Mouse (Mus musculus): ENCODE measurements around the gene Cped1. TPM values are rescaled to one million over a fixed set of nuclear protein-coding genes. Genes with fewer than 3 reads are reported as not detected.

Cped1 gene
- polyA plus RNA-seq, 1 experiment from 2014 or later: 4.8 TPM

DNA sequence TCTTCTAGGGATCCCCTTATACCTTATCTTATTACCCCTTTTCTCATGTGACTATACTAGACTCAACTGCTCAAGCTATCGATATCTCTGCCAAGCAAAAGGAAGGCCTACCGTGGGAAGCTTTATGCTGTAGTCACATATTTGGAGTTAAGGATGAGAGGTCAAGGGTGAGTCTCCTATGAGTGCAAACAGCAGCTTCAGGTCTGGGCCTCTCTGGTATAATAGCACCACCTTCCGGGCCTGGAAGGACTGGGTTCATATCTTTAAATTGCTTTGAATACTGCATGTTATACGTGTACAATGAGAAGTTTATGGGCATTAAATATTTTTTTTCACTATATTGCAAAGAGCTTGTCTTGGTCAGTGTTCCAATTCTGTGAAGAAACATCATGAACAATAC lies 87.0 kb downstream of the Cped1 start:
- H3K27me3 ChIP-seq (ENCODE audit: control insufficient read depth, insufficient read depth, low read length): no peaks in the 10 kb centered on the region; the same call in 1 of the 2 replicates
- no peaks in the 10 kb centered on the region for H3K4me1 ChIP-seq (ENCODE audit: control insufficient read depth, insufficient read depth, low read length)
- ATAC-seq (replicated peaks; ENCODE audit: extremely low read depth, insufficient read depth, low FRiP score): no peak
- H3K4me2 ChIP-seq (ENCODE audit: low read depth, low read length): no peak overlapping the region
- no peak overlapping the region for H3K4me3 ChIP-seq (ENCODE audit: low read length)
- H3K27ac ChIP-seq (ENCODE audit: low read length): no peak overlapping the region
- H3K36me3 ChIP-seq (ENCODE audit: control insufficient read depth, insufficient read depth): no peaks in the 10 kb centered on the region
- 66% methylated on average over 4 of the region's 4 CpGs for WGBS
- no peaks in the 10 kb centered on the region for H3K9me3 ChIP-seq (replicated peaks; ENCODE audit: control insufficient read depth, low read length)
- no peak overlapping the region for H3K9ac ChIP-seq (ENCODE audit: low read length)

DNA sequence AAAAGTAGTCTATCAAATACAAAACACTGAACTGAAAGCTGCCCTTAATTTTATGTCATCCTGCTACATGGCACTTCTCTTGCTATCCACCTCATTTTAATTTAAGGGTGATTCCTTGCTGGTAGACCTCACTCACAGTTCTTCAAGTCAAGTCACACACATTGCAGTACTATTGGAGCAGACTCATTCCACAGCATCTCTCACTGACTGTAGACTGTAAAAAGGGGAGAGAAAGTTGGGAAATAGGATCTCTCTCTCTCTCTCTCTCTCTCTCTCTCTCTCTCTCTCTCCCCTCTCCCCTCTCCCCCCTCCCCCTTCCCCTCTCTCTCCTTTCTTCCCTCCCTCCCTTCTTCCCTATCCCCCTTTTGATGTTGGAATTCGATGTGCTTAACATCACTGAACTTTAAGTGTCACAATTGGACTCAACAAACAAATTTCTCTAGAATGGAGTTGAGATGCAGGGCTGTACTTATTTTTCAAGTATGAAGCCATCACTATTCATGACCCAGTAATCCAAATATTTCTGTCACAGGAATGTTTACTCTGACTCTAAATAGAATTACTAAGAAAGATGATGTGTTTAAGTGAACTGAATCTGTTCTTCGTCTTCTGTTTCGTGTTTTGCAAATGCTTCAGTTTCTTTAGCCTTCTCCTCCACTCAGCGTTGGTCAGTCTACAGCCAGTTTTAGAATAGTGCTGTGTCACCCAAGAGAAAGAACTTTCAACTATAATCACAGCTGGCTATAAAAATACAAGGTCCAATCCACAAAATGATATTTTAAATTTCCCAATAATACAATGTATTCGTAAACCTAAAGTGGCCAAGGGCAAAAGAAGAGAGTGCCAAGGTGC lies 88.7 kb downstream of the Cped1 start:
- no peaks in the 10 kb centered on the region for H3K36me3 ChIP-seq (ENCODE audit: control insufficient read depth, insufficient read depth)
- no peak overlapping the region for H3K4me3 ChIP-seq (ENCODE audit: low read length)
- H3K27ac ChIP-seq (ENCODE audit: low read length): no peak overlapping the region
- no peaks in the 10 kb centered on the region for H3K4me1 ChIP-seq (ENCODE audit: control insufficient read depth, insufficient read depth, low read length)
- no peaks in the 10 kb centered on the region; the same call in 1 of the 2 replicates for H3K27me3 ChIP-seq (ENCODE audit: control insufficient read depth, insufficient read depth, low read length)
- WGBS: 66% methylated on average over 5 of the region's 5 CpGs
- H3K9me3 ChIP-seq (replicated peaks; ENCODE audit: control insufficient read depth, low read length): no peaks in the 10 kb centered on the region
- H3K4me2 ChIP-seq (ENCODE audit: low read depth, low read length): no peak overlapping the region
- no peak for ATAC-seq (replicated peaks; ENCODE audit: extremely low read depth, insufficient read depth, low FRiP score)
- H3K9ac ChIP-seq (ENCODE audit: low read length): no peak overlapping the region

DNA sequence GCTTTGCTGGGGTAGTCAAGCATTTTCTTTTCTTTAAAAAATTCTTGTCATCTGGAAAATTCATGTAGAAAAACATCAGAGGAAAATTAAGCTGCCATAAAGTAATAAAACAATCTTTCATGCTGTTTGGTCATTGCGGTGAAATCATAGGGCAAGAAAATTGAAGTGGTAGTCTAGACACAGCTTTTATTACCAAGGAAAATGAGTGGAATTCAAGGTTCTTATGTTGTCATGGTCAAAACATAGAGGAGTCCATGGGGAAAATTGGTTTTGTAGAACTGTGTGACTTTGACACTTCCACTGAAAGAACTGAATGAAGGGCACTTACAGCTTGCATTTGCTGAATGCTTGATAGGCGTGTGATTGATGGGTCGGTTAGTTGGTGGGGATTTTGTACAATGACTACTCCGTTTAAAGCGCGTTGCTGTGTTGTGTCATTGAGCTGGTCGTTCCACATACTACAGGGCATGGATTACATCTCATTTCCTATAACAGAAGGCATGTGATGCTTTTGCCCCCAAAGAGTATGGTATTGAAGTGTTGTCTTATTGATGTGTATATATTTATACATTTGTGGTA lies 93.1 kb downstream of the Cped1 start:
- ATAC-seq (replicated peaks; ENCODE audit: extremely low read depth, insufficient read depth, low FRiP score): no peak
- H3K4me3 ChIP-seq (ENCODE audit: low read length): no peak overlapping the region
- H3K4me1 ChIP-seq (ENCODE audit: control insufficient read depth, insufficient read depth, low read length): no peaks in the 10 kb centered on the region
- no peak overlapping the region for H3K9ac ChIP-seq (ENCODE audit: low read length)
- no peaks in the 10 kb centered on the region for H3K9me3 ChIP-seq (replicated peaks; ENCODE audit: control insufficient read depth, low read length)
- H3K27ac ChIP-seq (ENCODE audit: low read length): no peak overlapping the region
- H3K27me3 ChIP-seq (ENCODE audit: control insufficient read depth, insufficient read depth, low read length): no peaks in the 10 kb centered on the region
- H3K4me2 ChIP-seq (ENCODE audit: low read depth, low read length): no peak overlapping the region
- 78% methylated on average over 7 of the region's 7 CpGs for WGBS
- H3K36me3 ChIP-seq (ENCODE audit: control insufficient read depth, insufficient read depth): no peaks in the 10 kb centered on the region

DNA sequence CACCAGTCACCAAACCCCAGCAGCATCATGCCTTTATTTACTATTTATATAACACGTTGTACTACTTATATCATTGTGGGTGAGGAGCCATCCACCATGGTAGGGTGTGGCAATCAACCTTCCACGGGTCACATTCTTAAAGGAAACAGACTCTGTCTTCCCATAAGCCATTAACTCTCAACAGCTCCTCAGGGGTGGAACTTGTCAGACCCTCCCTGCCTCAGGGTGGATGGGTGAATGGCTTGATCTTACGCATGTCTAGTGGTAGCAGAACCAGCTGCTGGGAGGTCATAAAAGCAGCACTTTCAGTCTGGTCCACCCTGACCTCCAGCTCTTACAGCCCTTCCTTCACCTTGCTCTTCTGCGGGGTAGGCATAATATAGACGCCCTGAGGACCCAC lies 100.3 kb downstream of the Cped1 start:
- no peak overlapping the region for H3K9ac ChIP-seq (ENCODE audit: low read length)
- 78% methylated on average over 5 of the region's 5 CpGs for WGBS
- no peaks in the 10 kb centered on the region for H3K36me3 ChIP-seq (ENCODE audit: control insufficient read depth, insufficient read depth)
- no peak overlapping the region for H3K4me2 ChIP-seq (ENCODE audit: low read depth, low read length)
- H3K27me3 ChIP-seq (ENCODE audit: control insufficient read depth, insufficient read depth, low read length): no peaks in the 10 kb centered on the region
- ATAC-seq (replicated peaks; ENCODE audit: extremely low read depth, insufficient read depth, low FRiP score): no peak
- no peaks in the 10 kb centered on the region for H3K9me3 ChIP-seq (replicated peaks; ENCODE audit: control insufficient read depth, low read length)
- no peak overlapping the region for H3K27ac ChIP-seq (ENCODE audit: low read length)
- H3K4me3 ChIP-seq (ENCODE audit: low read length): no peak overlapping the region
- no peaks in the 10 kb centered on the region for H3K4me1 ChIP-seq (ENCODE audit: control insufficient read depth, insufficient read depth, low read length)

DNA sequence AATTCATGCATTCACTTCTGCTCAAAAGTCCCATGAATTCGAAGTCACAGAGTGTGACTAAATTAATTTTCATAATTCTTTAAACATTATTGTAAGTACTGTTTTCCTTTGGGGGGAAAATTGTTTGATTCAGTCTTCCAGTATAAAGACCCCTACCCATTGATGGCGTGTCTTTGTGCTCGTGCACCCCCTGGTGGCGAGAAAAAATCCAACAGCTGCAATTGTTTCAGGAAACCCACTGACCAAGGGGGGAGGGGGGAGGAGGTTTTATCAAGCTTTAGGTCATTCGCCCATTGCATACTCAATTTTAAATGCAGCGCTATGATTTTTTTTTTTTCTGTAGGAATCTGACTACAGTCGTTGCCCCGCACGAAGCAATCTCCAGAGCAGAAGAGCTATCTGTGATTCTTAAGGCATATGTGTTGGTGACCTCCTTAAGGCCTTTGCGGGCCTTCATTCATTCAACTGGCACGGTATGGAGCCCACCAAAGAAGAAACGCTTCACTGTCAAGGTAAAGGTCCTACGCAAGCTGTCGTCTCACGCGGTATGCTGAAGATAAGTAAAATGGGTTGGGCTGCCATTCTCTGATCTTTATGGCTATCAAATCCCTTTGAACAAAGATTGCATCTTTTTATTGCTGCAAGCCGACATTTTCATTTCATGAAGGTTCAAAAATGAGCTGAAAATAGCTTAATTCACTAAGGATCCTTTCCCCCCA lies 102.8 kb downstream of the Cped1 start:
- no peaks in the 10 kb centered on the region for H3K36me3 ChIP-seq (ENCODE audit: control insufficient read depth, insufficient read depth)
- no peak overlapping the region for H3K27ac ChIP-seq (ENCODE audit: low read length)
- ATAC-seq (replicated peaks; ENCODE audit: extremely low read depth, insufficient read depth, low FRiP score): no peak
- no peaks in the 10 kb centered on the region for H3K27me3 ChIP-seq (ENCODE audit: control insufficient read depth, insufficient read depth, low read length)
- no peak overlapping the region for H3K4me3 ChIP-seq (ENCODE audit: low read length)
- no peak overlapping the region for H3K9ac ChIP-seq (ENCODE audit: low read length)
- H3K4me2 ChIP-seq (ENCODE audit: low read depth, low read length): no peak overlapping the region
- H3K4me1 ChIP-seq (ENCODE audit: control insufficient read depth, insufficient read depth, low read length): no peaks in the 10 kb centered on the region
- WGBS: 51% methylated on average over 17 of the region's 17 CpGs
- H3K9me3 ChIP-seq (replicated peaks; ENCODE audit: control insufficient read depth, low read length): 0 out of 2 replicates have a peak, but pooled peaks cover 2% of the 10 kb centered on the region

DNA sequence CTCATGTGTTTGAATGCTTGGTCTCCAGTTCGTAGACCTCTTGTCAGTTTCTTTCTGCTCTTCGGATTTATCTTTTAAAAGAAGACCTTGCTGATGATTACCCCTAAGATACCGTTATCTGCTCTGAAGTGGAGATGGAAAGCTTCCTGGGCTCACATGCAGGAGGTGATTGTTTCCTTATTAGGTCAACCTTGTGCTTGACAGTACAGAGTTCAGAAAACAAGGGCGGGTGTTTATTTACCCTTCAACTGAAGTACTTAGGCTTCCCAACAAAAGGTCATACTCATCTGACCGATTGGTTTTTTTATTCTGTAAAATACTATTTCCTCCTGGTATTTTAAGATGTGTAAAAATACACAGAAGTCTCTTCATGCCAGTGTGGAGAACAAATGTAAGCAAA lies 106.1 kb downstream of the Cped1 start:
- no peak for ATAC-seq (replicated peaks; ENCODE audit: extremely low read depth, insufficient read depth, low FRiP score)
- Histone ChIP-seq H3K36me3 (ENCODE audit: control insufficient read depth, insufficient read depth) (no peaks in the 10 kb centered on the region), H3K9ac (ENCODE audit: low read length) (no peak overlapping the region), H3K27me3 (ENCODE audit: control insufficient read depth, insufficient read depth, low read length) (no peaks in the 10 kb centered on the region), H3K27ac (ENCODE audit: low read length) (no peak overlapping the region), H3K4me1 (ENCODE audit: control insufficient read depth, insufficient read depth, low read length) (no peaks in the 10 kb centered on the region), H3K9me3 (replicated peaks; ENCODE audit: control insufficient read depth, low read length) (0 out of 2 replicates have a peak, but pooled peaks cover 2% of the 10 kb centered on the region), H3K4me2 (ENCODE audit: low read depth, low read length) (no peak overlapping the region), H3K4me3 (ENCODE audit: low read length) (no peak overlapping the region)
- 47% methylated on average over 5 of the region's 5 CpGs for WGBS

DNA sequence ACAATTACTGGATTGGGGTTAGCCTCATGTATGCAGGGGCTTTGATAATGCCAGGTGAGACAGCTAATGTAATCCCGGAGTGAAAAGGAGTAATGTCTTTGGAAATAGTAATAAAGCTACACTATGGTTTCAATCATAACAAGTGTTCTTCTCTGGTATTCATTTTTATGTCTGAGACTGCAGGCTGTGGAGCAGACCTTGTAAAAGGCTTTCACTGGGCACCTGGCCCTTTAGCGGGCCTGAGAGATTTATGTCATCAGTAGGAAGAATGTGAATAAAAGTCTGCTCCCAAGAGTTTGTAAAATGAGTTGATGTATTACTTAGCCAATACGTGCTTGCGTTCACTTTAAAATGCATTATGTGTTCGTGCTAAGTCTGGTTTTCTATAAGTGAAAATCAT lies 108.1 kb downstream of the Cped1 start:
- 90% methylated on average over 5 of the region's 5 CpGs for WGBS
- Histone ChIP-seq H3K4me1 (ENCODE audit: control insufficient read depth, insufficient read depth, low read length) (no peaks in the 10 kb centered on the region), H3K4me2 (ENCODE audit: low read depth, low read length) (no peak overlapping the region), H3K27ac (ENCODE audit: low read length) (no peak overlapping the region), H3K36me3 (ENCODE audit: control insufficient read depth, insufficient read depth) (no peaks in the 10 kb centered on the region), H3K27me3 (ENCODE audit: control insufficient read depth, insufficient read depth, low read length) (no peaks in the 10 kb centered on the region), H3K9ac (ENCODE audit: low read length) (no peak overlapping the region), H3K9me3 (replicated peaks; ENCODE audit: control insufficient read depth, low read length) (0 out of 2 replicates have a peak, but pooled peaks cover 2% of the 10 kb centered on the region), H3K4me3 (ENCODE audit: low read length) (no peak overlapping the region)
- no peak for ATAC-seq (replicated peaks; ENCODE audit: extremely low read depth, insufficient read depth, low FRiP score)

DNA sequence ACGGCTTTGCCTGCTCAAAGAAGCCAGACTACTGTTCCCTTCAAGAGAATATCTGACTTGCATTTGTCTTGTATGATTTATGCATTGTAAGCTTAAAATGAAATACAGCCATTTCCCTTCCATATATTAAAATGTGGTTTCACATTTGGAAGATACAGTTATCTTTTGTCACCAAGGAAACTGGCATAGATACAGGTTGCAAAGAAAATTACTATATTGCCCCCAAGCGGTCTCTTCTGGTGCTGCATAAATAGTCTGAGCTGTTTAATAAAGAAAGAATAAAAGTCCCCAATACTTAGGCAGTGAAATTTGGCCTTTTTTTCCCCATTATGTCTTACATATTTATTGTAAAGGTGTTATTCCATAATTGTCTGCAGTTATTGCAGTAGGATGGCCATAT lies 112.0 kb downstream of the Cped1 start:
- no peak overlapping the region for H3K9ac ChIP-seq (ENCODE audit: low read length)
- no peaks in the 10 kb centered on the region for H3K9me3 ChIP-seq (replicated peaks; ENCODE audit: control insufficient read depth, low read length)
- H3K36me3 ChIP-seq (ENCODE audit: control insufficient read depth, insufficient read depth): no peaks in the 10 kb centered on the region
- no peak overlapping the region for H3K4me3 ChIP-seq (ENCODE audit: low read length)
- no peak overlapping the region for H3K4me2 ChIP-seq (ENCODE audit: low read depth, low read length)
- H3K27me3 ChIP-seq (ENCODE audit: control insufficient read depth, insufficient read depth, low read length): no peaks in the 10 kb centered on the region
- 40% methylated on average over 2 of the region's 2 CpGs for WGBS
- no peak overlapping the region for H3K27ac ChIP-seq (ENCODE audit: low read length)
- no peaks in the 10 kb centered on the region for H3K4me1 ChIP-seq (ENCODE audit: control insufficient read depth, insufficient read depth, low read length)
- no peak for ATAC-seq (replicated peaks; ENCODE audit: extremely low read depth, insufficient read depth, low FRiP score)

DNA sequence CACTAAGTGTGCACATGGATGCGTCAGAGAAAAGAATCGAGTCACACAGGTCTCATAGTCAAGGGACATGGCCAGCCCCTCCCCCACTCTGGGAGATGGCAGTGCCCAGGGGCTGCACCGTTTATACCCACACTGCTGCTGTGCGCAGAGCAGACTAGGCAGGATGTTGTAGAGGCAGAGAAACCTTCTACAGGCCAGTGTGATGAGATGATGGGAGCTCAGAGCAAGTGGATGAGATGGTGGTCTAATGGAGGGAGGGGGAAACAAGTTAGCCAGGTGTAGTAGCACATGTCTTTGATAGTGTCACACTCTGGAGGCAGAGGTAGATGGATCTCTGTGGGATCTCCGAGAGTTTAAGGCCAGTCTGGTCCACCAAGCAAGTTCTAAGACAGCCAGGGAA lies 114.1 kb downstream of the Cped1 start:
- no peak overlapping the region for H3K9ac ChIP-seq (ENCODE audit: low read length)
- 60% methylated on average over 5 of the region's 5 CpGs for WGBS
- H3K4me2 ChIP-seq (ENCODE audit: low read depth, low read length): no peak overlapping the region

More for the DNA sequence above, 114.1 kb downstream of the Cped1 start:
- no peak for ATAC-seq (replicated peaks; ENCODE audit: extremely low read depth, insufficient read depth, low FRiP score)
- Histone ChIP-seq H3K4me1 (ENCODE audit: control insufficient read depth, insufficient read depth, low read length) (no peaks in the 10 kb centered on the region), H3K36me3 (ENCODE audit: control insufficient read depth, insufficient read depth) (no peaks in the 10 kb centered on the region), H3K4me3 (ENCODE audit: low read length) (no peak overlapping the region), H3K27ac (ENCODE audit: low read length) (no peak overlapping the region), H3K27me3 (ENCODE audit: control insufficient read depth, insufficient read depth, low read length) (no peaks in the 10 kb centered on the region), H3K9me3 (replicated peaks; ENCODE audit: control insufficient read depth, low read length) (no peaks in the 10 kb centered on the region)

Data from heart, embryonic 16.5 days (tissue).